Mouse (Mus musculus) gastrocnemius, postnatal 36 days (tissue): ENCODE results near the gene U2af1l4. TPM values are rescaled to one million over a fixed set of nuclear protein-coding genes. Genes with fewer than 3 reads are reported as not detected.
A peak's percentile ranks its signal among the peaks of the same experiment; 100 is the strongest.

Source experiments
- DNase-seq, 2 experiments: peaks; one replicate each; pipeline ENCODE4 v3.0.0; 2022
- intact Hi-C: fragments of 180-260 bp; cut with DNase I; formaldehyde crosslinking; loops from one replicate; pipeline ENCODE4 v1.15.1; 2025
- long read RNA-seq, 2 experiments: library from polyadenylated mRNA; stranded (forward); transcript quantifications; one replicate each; pipeline ENCODE4 v2.0.0; 2021
- total RNA-seq, 2 experiments: library from RNA; stranded (reverse); gene quantifications; 2 replicates each; pipeline ENCODE4 v1.2.3; 2021

U2af1l4 gene
- 10 to 100 TPM; 51.8 to 52.3 TPM for total RNA-seq
- long read RNA-seq, experiment 1, transcript U2af1l4-214 (7 exons, 874 nt): minor isoform, 5 of 94 reads
- long read RNA-seq, experiment 1, transcript U2af1l4-201 (8 exons, 884 nt): major isoform, 71 of 94 reads
- long read RNA-seq, experiment 1, partial matches to known transcripts: 1 of 94 reads
- long read RNA-seq, experiment 1, other reads (novel, unspliced or antisense): 14 of 94 reads
- long read RNA-seq, experiment 2, transcript U2af1l4-201 (8 exons, 884 nt): major isoform, 67 of 110 reads
- long read RNA-seq, experiment 2, partial matches to known transcripts: 4 of 110 reads
- long read RNA-seq, experiment 2, other reads (novel, unspliced or antisense): 29 of 110 reads

DNA sequence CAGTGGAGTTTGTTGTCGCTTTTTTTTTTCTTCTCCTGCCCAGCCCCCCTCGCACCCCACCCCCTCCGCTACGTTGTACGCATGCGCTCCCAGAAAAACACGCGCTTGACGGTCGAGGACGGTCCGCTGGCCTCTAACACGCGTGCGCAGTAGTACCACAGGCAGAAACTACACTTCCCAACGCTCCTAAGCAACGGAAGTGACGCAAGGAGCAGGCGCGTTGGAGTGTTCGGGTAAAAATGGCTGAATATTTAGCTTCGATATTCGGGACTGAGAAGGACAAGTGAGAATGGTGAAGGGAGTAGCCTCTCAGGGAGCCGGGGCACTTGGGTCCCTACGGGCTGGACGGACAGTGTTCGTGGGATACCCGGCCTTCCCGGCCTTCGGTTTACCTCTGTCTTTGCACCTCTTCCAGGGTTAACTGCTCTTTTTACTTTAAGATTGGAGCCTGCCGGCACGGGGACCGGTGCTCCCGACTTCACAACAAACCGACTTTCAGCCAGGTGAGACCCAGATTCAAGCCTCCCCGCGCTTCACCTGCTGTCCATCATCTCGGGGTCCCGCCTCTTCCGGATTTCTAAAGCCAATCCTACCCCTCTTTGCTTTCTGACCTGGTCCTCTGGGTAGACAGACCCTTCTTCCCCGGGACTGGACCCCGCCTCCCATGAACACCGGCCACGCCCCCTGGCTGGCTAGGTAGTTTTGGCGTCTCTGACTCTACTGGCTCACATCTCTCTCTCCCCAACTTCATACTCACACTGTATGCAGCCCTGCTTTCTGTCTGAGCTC is at the start of gene U2af1l4, which contains the start of the genes Gm49396 and Psenen:
TSS of gene U2af1l4 (plus strand) at position 185 of the 789 bp plus-strand sequence.
TSS of gene Gm49396 (plus strand) at position 228 of the 789 bp plus-strand sequence.
TSS of gene Psenen (minus strand) at position 511 of the 789 bp plus-strand sequence.
- intact Hi-C loops: no loop called here
- peak; percentile 90 to 96 for DNase-seq

DNA sequence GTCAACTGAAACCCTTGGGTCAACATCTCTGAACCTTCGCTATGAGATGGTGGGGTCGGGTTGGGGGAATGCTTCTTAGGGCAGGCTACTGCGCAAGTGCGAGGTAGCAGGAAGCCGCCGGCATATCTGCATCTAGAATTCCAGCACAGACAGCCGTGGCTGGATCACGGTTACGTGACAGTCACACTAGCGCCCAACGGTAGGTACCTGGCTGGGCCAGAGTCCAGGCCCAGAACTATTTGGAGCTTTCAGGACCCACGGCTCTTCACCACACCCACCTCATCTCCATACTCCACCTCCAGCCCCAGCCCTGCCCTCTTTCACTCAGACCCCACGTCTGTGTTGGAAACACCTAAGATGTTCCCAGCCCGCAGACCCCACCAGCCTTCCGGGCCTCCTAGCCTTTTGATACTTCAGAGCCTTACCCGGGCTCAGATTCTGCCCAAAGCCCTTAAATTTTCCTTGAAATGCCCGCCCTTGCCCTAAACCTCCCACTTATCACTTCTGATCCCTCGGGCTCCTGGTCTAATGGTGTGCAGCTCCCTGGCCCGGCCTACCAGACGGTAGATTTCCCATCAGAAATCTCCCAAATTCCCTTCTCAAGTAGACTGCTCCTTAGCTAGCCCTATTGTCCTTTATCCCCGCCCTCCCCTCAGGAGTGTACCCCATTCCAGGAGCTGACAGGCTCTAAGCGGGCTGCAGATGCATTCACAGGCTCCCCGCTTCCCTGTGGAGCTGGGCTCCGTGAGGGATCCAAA is 47.9 kb upstream of the U2af1l4 start:
- DNase-seq: no peak

DNA sequence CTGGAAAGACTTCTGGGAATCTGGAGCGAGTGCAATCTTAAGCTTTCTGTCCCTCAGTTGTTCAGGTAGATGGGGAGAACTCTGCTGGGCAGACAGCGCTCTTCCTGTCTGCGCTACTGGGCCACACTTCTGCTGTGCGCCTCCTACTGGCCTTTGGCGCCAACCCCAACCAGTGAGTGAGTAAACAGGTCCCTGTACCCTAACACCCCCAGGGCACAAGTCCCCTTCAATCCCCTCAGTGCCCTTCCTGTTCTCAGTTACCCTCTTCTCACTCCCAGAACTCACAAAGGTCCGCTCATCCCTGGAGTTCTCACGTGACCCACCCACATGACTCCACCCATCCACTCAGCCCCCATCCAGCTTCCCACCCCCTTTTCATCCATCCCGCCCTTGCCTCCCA is 44.8 kb upstream of the U2af1l4 start:
- intact Hi-C loops: no loop called here

More for the DNA sequence above, 47.9 kb upstream of the U2af1l4 start:
- intact Hi-C loops: no loop called here

DNA sequence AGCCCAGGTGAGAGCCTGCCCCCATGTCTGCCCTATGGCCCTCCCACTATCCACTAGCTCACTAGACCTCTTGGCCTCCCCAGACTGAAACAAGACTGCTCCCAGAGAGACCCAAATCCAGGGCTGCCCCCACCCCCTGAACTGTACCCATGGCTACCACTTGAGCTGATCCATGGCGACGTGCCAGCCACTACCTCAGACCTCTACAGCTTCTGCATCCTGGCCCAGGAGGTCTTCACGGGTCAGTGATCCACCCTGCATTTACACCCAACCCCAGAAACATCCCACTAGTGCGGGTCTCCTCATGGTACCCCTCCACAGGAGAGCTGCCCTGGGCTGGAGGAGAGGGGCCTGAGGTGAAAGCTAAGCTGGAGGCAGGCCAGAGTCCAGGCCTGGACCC is 42.7 kb upstream of the U2af1l4 start:
- DNase-seq: no peak
- intact Hi-C loops: no loop called here

More for the DNA sequence above, 44.8 kb upstream of the U2af1l4 start:
- no peak for DNase-seq

DNA sequence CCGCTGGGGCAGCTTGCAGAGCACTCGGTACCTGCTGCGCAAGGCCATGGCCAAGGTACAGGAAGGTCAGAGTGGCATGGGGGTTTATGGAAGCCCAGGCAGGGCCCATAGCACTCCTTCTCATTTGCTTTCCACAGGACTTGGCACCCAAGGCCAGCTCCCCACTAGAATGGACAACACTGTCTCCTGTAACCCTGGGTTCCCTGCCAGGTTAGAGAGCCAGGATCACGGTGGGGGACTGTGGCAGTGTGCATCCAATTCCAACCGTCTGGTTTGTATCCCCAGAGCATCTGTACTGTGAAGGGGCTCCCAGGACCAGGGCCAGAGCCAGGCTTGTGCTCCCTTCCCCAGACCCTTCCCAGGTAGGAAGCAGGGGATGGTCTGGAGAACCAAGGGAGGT is 42.2 kb upstream of the U2af1l4 start:
- intact Hi-C loops: no loop called here

DNA sequence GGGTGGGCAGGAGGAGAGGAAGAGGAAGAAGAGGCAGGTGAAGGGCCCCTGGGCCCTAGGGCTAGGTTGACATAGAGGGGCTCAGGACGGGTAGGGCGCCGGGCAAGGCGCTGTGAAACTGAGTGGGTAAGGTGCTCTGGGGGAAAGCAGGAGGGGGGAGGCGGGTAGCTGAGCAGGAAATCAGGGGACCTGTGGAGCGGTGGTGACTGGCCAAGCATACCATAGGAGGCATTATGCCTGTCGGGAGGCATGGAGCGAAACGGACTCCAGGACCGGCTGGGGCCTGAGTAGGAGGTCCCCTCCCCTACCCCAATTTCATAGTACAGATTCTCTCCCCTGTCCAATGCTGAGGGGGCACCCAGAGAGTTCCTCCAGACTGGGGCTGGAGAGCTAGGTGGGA is 40.2 kb upstream of the U2af1l4 start:
- intact Hi-C loops: no loop called here
- no peak for DNase-seq

More for the DNA sequence above, 42.2 kb upstream of the U2af1l4 start:
- no peak for DNase-seq

DNA sequence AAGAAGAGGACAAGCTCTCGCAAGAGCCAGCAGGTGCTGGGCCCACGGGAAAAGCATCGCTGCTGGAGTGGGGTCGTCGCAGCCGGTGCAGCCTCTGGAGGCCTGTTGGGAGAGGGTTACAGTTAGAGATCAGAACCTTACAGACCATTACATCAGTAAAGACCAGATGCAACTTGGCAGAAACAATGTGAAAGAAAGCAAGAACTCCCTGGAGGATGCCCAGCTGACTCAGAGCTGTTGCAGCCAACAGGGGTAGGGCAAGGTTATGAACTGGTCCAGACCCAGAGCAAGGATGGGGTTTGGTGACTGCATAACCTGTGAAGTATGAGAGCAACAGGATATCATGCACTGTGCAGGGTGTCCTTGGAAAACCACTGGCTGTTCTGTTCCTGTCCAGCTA is 38.6 kb upstream of the U2af1l4 start:
- intact Hi-C loops: no loop called here
- DNase-seq: no peak

DNA sequence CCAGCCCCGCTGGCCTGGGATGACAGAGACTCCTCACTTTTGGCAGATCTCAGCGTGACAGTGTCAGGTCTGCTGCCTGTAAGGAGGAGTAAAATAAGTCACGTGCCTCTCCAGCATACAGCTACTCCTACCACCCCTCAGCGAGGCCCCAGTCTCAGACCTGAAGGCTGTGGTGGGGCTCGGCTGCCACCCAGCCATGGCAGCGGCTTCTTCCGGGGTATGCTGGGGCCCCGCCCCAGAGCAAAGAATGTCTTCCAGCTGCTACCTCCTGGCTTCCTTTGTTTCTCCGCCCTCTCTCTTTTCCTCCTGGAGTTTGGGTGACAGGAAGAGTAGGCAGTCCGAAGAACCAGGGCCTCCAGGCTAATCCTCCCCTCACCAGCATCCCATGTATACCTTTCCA is 37.1 kb upstream of the U2af1l4 start:
- no peak for DNase-seq
- intact Hi-C loops: no loop called here

DNA sequence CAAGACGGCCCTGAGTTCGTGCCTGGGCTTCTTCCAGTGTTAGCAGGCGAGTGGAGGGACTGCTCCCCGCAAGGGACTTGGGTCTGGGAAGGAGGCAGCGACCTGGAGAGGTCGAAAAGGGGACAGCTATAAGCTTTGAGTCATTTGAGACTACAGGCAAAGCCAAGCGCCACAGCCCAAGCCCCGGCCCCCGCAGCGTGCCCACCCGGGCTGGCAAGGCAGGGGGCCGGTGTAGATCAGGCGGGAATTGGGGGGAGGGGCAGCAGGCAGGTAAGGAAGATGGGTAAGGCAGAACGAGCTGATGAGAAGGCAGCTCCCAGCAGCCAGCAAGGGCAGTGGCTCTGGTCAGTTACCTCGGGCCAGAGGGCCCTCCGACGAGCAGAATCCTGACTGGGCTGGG is 36.7 kb upstream of the U2af1l4 start:
- intact Hi-C loops: no loop called here
- DNase-seq: no peak

DNA sequence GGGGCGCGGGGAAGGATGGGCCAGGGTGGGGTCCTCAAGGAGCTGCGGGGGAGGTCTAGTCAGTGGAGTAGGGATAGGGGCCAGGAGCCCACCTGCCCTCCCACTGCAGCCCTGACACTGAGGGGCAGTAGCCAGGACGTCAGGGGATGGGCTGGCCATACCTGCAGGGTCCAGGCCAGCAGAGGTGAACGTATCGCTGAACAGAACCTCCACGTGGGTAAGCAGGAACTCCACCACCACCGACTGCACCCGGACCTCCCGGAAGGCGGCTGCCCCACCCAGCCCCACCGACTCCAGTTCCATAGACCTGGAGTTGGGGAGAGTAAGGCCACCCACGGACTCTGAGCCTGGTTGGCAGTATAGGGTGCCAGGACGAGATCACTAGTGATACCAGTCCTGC is 36.1 kb upstream of the U2af1l4 start:
- no peak for DNase-seq
- intact Hi-C loops: no loop called here

DNA sequence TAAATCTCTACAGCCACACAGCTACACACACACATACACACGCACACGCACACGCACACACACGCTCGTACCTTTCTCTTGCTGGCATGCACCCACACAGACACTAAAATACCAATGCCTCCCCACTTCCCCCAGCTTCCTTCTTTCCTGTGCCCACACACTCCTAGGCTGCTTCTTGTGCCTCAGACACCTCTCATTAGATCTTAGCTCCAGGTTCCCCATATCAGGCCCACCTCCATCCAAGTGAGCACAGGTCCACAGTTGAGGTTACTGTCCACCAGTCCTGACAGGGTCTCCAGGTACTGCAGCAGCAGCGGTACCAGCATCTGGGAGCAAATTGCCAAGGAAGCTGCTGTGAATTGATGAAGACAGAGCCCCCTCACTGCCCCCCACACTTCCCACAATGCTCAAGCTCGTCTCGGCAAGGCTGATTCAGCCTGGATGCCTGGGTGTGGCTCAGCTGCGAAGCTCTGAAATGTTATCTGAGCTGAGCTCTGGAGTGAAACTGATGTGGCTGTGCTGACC is 31.7 kb upstream of the U2af1l4 start:
- intact Hi-C loops: loop anchor here (10.0 kb wide), 1 partner anchor 203 kb away; no protein-coding TSS in a partner anchor

DNA sequence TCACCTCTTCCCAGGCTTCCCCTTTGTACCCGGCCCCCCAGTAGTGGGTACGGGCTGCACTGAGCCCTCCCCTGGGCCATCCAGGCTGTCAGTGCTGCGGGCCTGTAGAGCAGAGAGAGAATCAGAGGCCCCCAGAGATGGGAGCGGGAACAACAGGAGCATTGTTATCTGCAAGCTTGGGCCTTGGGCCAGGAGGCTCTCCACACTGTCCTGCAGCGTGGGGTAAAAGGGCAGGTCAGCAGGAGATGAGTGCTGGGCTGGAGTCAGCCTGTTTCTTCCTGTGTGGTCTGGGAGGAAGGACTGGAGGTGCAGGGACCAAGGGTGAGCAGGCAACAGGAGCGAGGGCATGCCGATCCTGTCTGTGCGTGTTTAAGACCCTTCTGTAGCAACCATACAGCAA is 30.2 kb upstream of the U2af1l4 start:
- no peak for DNase-seq
- intact Hi-C loops: loop anchor here (10.0 kb wide), 1 partner anchor 202 kb away; no protein-coding TSS in a partner anchor

More for the DNA sequence above, 31.7 kb upstream of the U2af1l4 start:
- no peak for DNase-seq

DNA sequence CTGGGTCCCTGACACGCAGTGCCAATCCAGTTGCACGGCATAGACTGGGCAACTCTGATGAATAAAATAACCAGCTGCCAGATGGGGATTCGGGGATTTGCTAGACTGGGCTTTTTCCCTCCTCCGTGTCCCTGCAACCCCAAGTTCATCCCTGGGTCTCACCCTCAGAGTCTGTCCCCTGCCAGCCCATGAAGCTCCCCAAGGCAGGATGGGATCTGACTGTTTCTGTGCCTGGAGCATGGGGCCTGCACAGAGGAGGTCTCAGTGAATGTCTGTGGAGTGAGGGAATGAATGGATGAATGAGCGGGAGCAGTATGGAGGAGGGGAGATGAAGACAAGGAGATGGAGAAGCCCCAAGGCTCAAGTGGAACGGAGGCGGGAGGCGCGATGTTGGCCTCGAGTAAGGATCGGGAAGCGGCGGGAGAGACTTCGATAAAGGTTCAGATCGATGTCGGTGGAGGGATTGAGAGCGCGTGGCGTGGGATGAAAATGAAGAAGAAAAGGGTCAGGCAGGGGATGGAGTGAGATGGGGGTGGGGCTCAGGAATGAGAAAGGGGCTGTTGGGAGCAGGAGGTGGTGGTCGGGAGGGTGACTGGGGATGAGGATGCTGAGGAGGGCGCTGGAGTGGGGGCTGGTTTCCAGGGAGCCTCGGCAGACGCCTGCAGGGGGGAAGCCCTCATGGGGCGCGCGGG is 29.0 kb upstream of the U2af1l4 start:
- intact Hi-C loops: loop anchor here (10.0 kb wide), 1 partner anchor 201 kb away; no protein-coding TSS in a partner anchor
- no peak for DNase-seq

DNA sequence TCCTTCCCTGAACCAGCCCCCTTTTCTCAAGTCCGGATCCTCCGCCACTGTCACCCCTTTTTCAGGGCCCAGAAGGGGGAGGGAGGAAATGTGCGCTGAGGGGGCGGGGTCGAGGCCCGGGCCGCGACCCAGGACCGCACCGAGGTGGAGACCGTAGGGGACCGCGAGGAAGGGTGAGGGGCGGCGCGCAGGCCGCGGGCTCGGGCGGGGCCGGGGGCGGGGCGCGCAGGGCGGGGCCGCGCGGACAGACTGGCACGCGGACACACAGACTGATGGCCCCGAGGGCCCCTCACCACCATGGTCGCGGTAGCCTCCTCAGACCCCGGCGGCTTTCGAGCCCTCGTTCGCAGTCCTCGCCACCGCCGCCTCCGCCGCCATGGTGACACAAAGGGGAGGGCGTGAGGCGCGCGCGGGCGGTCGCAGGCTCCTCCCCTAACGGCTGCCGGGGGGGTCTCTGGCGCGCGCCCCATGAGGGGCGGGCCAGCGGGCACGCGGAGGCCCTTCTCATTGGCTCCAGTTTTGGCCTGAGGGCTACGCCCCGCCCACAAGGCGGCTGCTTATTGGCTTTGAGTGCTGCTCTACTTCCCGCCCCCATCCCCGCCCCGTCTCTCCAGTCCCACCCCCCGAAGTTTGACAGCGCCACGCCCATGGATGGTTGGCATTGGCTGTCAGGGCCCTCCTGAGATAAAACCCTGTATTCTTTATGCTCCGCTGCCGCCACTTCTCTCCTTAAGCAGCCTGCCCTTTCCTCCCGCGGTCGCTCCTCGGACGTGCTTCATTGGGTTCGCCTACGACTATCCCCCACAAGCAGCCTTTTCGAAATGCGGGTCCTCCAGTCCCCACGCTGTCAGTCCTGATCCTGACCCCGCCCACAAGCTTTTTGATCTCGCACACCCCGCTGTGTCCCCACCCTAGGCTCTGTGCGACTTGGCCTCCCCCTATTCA is 28.2 kb upstream of the U2af1l4 start, which contains the start of gene Arhgap33:
TSS of gene Arhgap33 (minus strand) at position 428 of the 945 bp plus-strand sequence.
- DNase-seq: peak; percentile 90 to 94
- intact Hi-C loops: loop anchor here (10.0 kb wide), 1 partner anchor 200 kb away; no protein-coding TSS in a partner anchor

DNA sequence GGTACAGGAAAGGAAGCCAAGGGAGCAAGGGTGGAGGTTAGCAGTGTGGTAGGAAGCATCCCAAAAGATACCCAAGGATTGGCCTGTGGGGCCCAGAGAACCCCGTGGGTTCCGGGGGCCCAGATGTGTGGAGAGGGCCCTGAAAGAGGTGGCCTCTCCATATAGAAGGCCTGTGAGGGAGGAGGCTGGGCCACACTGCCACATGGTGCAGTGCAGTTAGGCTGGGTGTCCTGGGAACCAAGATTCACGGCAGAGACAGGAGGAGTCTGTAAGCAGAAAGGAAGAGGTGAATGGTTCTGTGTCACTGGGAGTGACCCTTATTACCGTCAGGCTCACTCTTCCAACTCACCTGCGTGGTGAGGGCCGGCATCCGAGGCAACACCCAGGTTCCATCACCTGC is 22.5 kb upstream of the U2af1l4 start:
- intact Hi-C loops: no loop called here
- no peak for DNase-seq

DNA sequence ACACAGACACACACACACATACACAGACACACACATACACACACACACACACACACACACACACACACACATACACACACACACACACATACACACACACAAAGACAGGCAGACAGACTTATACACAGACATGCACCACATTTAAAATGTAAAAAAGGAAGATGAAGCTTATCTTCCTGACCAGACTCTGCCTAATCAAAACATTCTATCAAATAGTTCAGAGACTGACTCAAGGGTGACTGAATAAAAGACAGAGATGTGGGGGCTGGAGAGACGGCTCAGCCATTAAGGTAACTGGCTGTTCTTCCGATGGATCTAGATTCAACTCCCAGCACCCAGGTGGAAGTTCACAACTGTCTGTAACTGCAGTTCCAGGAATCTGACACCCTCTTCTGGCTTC is 18.8 kb upstream of the U2af1l4 start:
- intact Hi-C loops: no loop called here
- no peak for DNase-seq

DNA sequence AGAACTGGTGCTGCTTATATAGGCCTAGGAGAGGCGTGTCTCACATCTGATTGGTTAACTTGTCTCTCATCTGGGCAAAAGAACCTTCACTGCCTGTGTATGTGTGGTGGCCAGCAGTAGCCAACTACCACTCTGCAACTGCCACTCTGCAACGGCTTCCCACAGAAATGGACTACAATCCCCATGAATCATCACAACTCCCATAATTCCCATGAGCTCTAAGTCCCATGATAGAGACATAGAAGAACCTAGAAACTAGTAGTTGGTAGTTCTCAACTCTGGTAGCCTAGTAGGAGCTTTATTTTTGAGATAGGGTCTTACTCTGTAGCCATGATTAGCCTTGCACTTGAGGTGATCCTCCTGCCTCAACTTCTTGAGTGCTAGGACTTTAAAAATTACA is 13.2 kb upstream of the U2af1l4 start:
- intact Hi-C loops: no loop called here
- no peak for DNase-seq

DNA sequence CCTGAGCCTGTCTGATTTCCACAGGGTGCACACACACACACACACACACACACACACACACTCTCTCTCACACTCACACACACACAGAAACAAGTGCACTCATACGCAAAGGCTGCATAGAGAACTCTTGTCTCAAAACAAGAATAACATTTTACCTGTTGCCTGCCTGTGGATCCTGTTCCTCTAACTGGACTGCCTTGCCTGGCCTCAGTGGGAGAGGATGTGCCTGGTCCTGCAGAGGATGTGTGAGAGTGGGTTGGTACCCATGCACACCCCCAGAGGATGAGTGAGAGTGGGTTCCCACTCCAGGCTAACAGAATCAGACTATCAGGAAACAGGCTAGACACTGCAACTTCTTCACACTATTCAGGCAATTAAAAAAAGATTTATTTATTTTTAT is 12.5 kb upstream of the U2af1l4 start:
- intact Hi-C loops: no loop called here
- no peak for DNase-seq
